8 mouse cellular contexts compared by ENCODE assay signal in the genomic region with DNA sequence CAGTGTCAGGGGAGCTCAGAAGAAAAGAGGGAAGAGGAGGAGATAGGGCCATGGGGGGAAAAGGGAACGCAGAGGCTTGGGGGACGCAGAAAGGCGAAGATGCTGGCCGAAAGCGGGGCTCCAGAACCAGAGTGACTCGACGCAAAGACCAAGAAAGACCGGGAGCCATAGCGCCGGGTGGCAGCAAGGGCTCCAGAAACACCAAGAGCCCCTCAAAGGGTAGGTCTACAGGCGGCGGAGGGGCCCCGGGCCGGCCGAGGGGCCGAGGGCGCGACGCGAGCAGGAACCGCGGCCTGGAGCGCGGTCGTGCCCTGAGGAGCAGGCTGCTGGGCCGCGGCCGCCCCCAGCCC. TPM values are rescaled to one million over a fixed set of nuclear protein-coding genes. Genes with fewer than 3 reads are reported as not detected.
DNase-seq lines count a peak whose midpoint lies in the region; ATAC-seq and TF ChIP-seq lines count a peak whose summit lies in the region.

No protein-coding gene starts in this region.

- H3K27me3 ChIP-seq in E14TG2a.4 (ENCODE audit: insufficient read depth, low read length): no peaks in the 10 kb centered on the region
- no peaks in the 10 kb centered on the region for H3K27me3 ChIP-seq in hindbrain, embryonic 11.5 days (ENCODE audit: control insufficient read depth, insufficient read depth, low read length)
- no peaks in the 10 kb centered on the region for H3K27me3 ChIP-seq in lung, embryonic 16.5 days (ENCODE audit: control insufficient read depth, insufficient read depth, low read depth, low read length)

- peaks cover 57% of the 10 kb centered on the region for H3K4me1 ChIP-seq in E14TG2a.4 (replicated peaks; ENCODE audit: low read depth, low read length)
- H3K4me1 ChIP-seq in hindbrain, embryonic 11.5 days (replicated peaks; ENCODE audit: control insufficient read depth, insufficient read depth, low read length): peaks cover 5% of the 10 kb centered on the region; the same call in 1 of the 2 replicates
- peaks cover 19% of the 10 kb centered on the region for H3K4me1 ChIP-seq in lung, embryonic 16.5 days (replicated peaks; ENCODE audit: control insufficient read depth, insufficient read depth, low read length)

- H3K4me2 ChIP-seq in hindbrain, embryonic 11.5 days (replicated peaks; ENCODE audit: low read depth, low read length): peak overlapping the region; percentile 92
- H3K4me2 ChIP-seq in lung, embryonic 16.5 days (ENCODE audit: low read depth, low read length): peak overlapping the region; percentile 88

- peaks cover 53% of the 10 kb centered on the region for H3K36me3 ChIP-seq in E14TG2a.4 (ENCODE audit: insufficient read depth, low read length)
- H3K36me3 ChIP-seq in hindbrain, embryonic 11.5 days (ENCODE audit: control insufficient read depth, insufficient read depth, low read length): peaks cover 21% of the 10 kb centered on the region
- peaks cover 26% of the 10 kb centered on the region for H3K36me3 ChIP-seq in lung, embryonic 16.5 days (ENCODE audit: control insufficient read depth, insufficient read depth, low read length)

- intact Hi-C loops in gastrocnemius, adult 2 months (cut with DNase I): no loop called here

- H3K27ac ChIP-seq in gastrocnemius, adult 2 months: peak overlapping the region; percentile 100
- H3K27ac ChIP-seq in hindbrain, embryonic 11.5 days (ENCODE audit: low read depth, low read length): peak overlapping the region; percentile 93
- peak overlapping the region; percentile 94 for H3K27ac ChIP-seq in lung, embryonic 16.5 days (ENCODE audit: low read length)

- no peak for DNase-seq in gastrocnemius, adult 2 months
- no peak for DNase-seq in gastrocnemius, postnatal 10 days
- DNase-seq in hindbrain, embryonic 11.5 days (ENCODE audit: low spot score): no peak
- DNase-seq in urinary bladder, postnatal 10 days (ENCODE audit: low spot score): no peak
- DNase-seq in layer of hippocampus, postnatal 36 days: no peak
- DNase-seq in adrenal gland, postnatal 10 days: no peak

- no peak for ATAC-seq in hindbrain, embryonic 11.5 days (ENCODE audit: low FRiP score)
- no peak for ATAC-seq in lung, embryonic 16.5 days (ENCODE audit: low read depth)

- H3K9me3 ChIP-seq in E14TG2a.4 (ENCODE audit: low read length): no peaks in the 10 kb centered on the region
- no peaks in the 10 kb centered on the region for H3K9me3 ChIP-seq in hindbrain, embryonic 11.5 days (ENCODE audit: control insufficient read depth, low read length)
- no peaks in the 10 kb centered on the region for H3K9me3 ChIP-seq in lung, embryonic 16.5 days (ENCODE audit: control insufficient read depth, low read length)

- 0% methylated on average over 23 of the region's 28 CpGs for WGBS in hindbrain, embryonic 11.5 days
- WGBS in lung, embryonic 16.5 days: under 1% methylated on average over 25 of the region's 28 CpGs

- H3K9ac ChIP-seq in hindbrain, embryonic 11.5 days (ENCODE audit: low read depth, low read length): peak overlapping the region; percentile 100
- H3K9ac ChIP-seq in lung, embryonic 16.5 days (ENCODE audit: low read length): peak overlapping the region; percentile 100

- peak overlapping the region; percentile 98 for H3K4me3 ChIP-seq in gastrocnemius, adult 2 months
- H3K4me3 ChIP-seq in E14TG2a.4 (replicated peaks; ENCODE audit: low read length): peak overlapping the region; percentile 99
- peak overlapping the region; percentile 100 for H3K4me3 ChIP-seq in hindbrain, embryonic 11.5 days (ENCODE audit: low read depth, low read length)
- H3K4me3 ChIP-seq in lung, embryonic 16.5 days (ENCODE audit: low read length): peak overlapping the region; percentile 97

- TF ChIP-seq CTCF in gastrocnemius, adult 2 months (IDR thresholded peaks at IDR 0.05): no peak
- TF ChIP-seq CTCF in E14TG2a.4 (conservative IDR thresholded peaks at IDR 0.05; ENCODE audit: low read length): no peak

RNA-seq across cellular contexts. Expression of a gene that starts 0.5 kb away (rescaled TPM):
- 100 to 1,000 TPM in 1 of 2 experiments, 10 to 100 TPM in 1; 98.7 to 120 TPM for total RNA-seq in gastrocnemius, adult 2 months (2021)
- total RNA-seq in gastrocnemius, postnatal 10 days (2021): 100 to 1,000 TPM; 128 to 149 TPM
- 167 and 205 TPM in 2 replicates for polyA plus RNA-seq in hindbrain, embryonic 11.5 days (2014; fragmentation: Nextera tagmentation; extraction: Ambion mirVana)
- 151 and 167 TPM in 2 replicates for polyA plus RNA-seq in lung, embryonic 16.5 days (2015; fragmentation: Nextera tagmentation; extraction: Ambion mirVana)
- total RNA-seq in layer of hippocampus, postnatal 36 days (2021): 100 to 1,000 TPM; 315 to 340 TPM
- total RNA-seq in adrenal gland, postnatal 10 days (2021): 100 to 1,000 TPM; 182 to 212 TPM

RNA-seq across cellular contexts. Expression of a gene that starts 11.7 kb away (rescaled TPM):
- total RNA-seq in gastrocnemius, adult 2 months (2021): under 1 TPM in 1 of 2 experiments, not detected in 1; 0.75 TPM
- total RNA-seq in gastrocnemius, postnatal 10 days (2021): 1 to 10 TPM; 2.4 to 2.6 TPM
- 6.1 and 8.4 TPM in 2 replicates for polyA plus RNA-seq in hindbrain, embryonic 11.5 days (2014; fragmentation: Nextera tagmentation; extraction: Ambion mirVana)
- 7.3 and 8.0 TPM in 2 replicates for polyA plus RNA-seq in lung, embryonic 16.5 days (2015; fragmentation: Nextera tagmentation; extraction: Ambion mirVana)
- total RNA-seq in layer of hippocampus, postnatal 36 days (2021): 10 to 100 TPM; 10.1 to 10.9 TPM
- 1 to 10 TPM; 6.6 to 6.8 TPM for total RNA-seq in adrenal gland, postnatal 10 days (2021)

RNA-seq across cellular contexts. Expression of a gene that starts 24.0 kb away (rescaled TPM):
- total RNA-seq in gastrocnemius, adult 2 months (2021): 1 to 10 TPM in 1 of 2 experiments, under 1 TPM in 1; 0.67 to 1.2 TPM
- total RNA-seq in gastrocnemius, postnatal 10 days (2021): 1 to 10 TPM; 4.6 to 5.3 TPM
- 5.6 and 9.8 TPM in 2 replicates for polyA plus RNA-seq in hindbrain, embryonic 11.5 days (2014; fragmentation: Nextera tagmentation; extraction: Ambion mirVana)
- 11.3 and 12.4 TPM in 2 replicates for polyA plus RNA-seq in lung, embryonic 16.5 days (2015; fragmentation: Nextera tagmentation; extraction: Ambion mirVana)
- 1 to 10 TPM; 7.1 to 7.7 TPM for total RNA-seq in layer of hippocampus, postnatal 36 days (2021)
- total RNA-seq in adrenal gland, postnatal 10 days (2021): 10 to 100 TPM in 1 of 2 experiments, 1 to 10 TPM in 1; 10.0 to 10.5 TPM

RNA-seq across cellular contexts. Expression of a gene that starts 29.2 kb away (rescaled TPM):
- total RNA-seq in gastrocnemius, adult 2 months (2021): 100 to 1,000 TPM; 233 to 244 TPM
- 100 to 1,000 TPM; 217 to 220 TPM for total RNA-seq in gastrocnemius, postnatal 10 days (2021)
- 105 and 117 TPM in 2 replicates for polyA plus RNA-seq in hindbrain, embryonic 11.5 days (2014; fragmentation: Nextera tagmentation; extraction: Ambion mirVana)
- 46.3 and 54.9 TPM in 2 replicates for polyA plus RNA-seq in lung, embryonic 16.5 days (2015; fragmentation: Nextera tagmentation; extraction: Ambion mirVana)
- 100 to 1,000 TPM; 304 to 319 TPM for total RNA-seq in layer of hippocampus, postnatal 36 days (2021)
- total RNA-seq in adrenal gland, postnatal 10 days (2021): 100 to 1,000 TPM; 300 to 349 TPM

RNA-seq across cellular contexts. Expression of a gene that starts 30.0 kb away (rescaled TPM):
- not detected for total RNA-seq in gastrocnemius, adult 2 months (2021)
- total RNA-seq in gastrocnemius, postnatal 10 days (2021): under 1 TPM; 0.68 to 0.75 TPM
- polyA plus RNA-seq in hindbrain, embryonic 11.5 days (2014; fragmentation: Nextera tagmentation; extraction: Ambion mirVana): 0.22 and 0.32 TPM in 2 replicates
- polyA plus RNA-seq in lung, embryonic 16.5 days (2015; fragmentation: Nextera tagmentation; extraction: Ambion mirVana): 1.0 and 1.5 TPM in 2 replicates
- under 1 TPM in 1 of 2 experiments, not detected in 1; 0.30 TPM for total RNA-seq in layer of hippocampus, postnatal 36 days (2021)
- 10 to 100 TPM; 11.5 to 12.6 TPM for total RNA-seq in adrenal gland, postnatal 10 days (2021)
